9 mouse cellular contexts compared by ENCODE assay signal in the genomic region with DNA sequence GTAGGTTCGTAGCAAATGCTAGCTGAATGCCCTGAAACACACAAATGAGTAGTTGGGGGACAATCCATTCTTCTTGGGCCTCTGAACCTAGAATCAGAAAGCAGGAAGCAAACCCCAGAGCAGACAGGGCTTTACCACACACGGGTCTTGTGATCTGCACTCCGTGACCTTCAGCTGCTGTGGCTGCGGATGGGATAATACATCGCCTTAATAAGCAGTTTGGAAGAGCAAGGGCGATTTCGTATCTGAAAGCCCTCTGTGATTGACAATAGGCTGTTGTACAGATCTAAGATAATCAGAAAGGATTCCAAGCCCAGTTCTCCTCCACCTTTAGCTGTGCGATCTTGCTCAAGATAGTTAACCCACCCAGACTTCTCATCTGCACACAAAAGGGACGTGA. TPM values are rescaled to one million over a fixed set of nuclear protein-coding genes. Genes with fewer than 3 reads are reported as not detected.
A peak's percentile ranks its signal among the peaks of the same experiment; 100 is the strongest.
DNase-seq lines count a peak whose midpoint lies in the region; ATAC-seq and TF ChIP-seq lines count a peak whose summit lies in the region.
"Had no signal": no experiment of that assay in that cellular context is flagged by ENCODE, and none has a peak within 500 bp of the region (broad histone marks: within the 10 kb centered on the region; RNA-seq: fewer than 3 reads in every experiment).

No protein-coding gene starts in this region.

- H3K4me1 ChIP-seq in neural tube, embryonic 11.5 days (ENCODE audit: control insufficient read depth, insufficient read depth, low read length) = peaks cover 34% of the 10 kb centered on the region
- H3K4me1 ChIP-seq in forebrain, embryonic 12.5 days = peaks cover 61% of the 10 kb centered on the region
- H3K4me1 ChIP-seq in kidney, adult 2 months (ENCODE audit: control insufficient read depth, insufficient read depth, low read length) = peaks cover 20% of the 10 kb centered on the region
- H3K4me1 ChIP-seq in stomach, embryonic 16.5 days (ENCODE audit: control insufficient read depth, insufficient read depth, low read length) = peaks cover 43% of the 10 kb centered on the region
- peaks cover 39% of the 10 kb centered on the region for H3K4me1 ChIP-seq in liver, embryonic 12.5 days
- H3K4me1 ChIP-seq in cerebellum, adult 2 months (ENCODE audit: control insufficient read depth, insufficient read depth, low read length) = no peaks in the 10 kb centered on the region

- H3K9ac ChIP-seq in neural tube, embryonic 11.5 days (ENCODE audit: low read length) = no peak overlapping the region
- no peak overlapping the region for H3K9ac ChIP-seq in forebrain, embryonic 12.5 days
- no peak overlapping the region for H3K9ac ChIP-seq in stomach, embryonic 16.5 days (ENCODE audit: low read length)
- no peak overlapping the region for H3K9ac ChIP-seq in liver, embryonic 12.5 days
- H3K9ac ChIP-seq: liver, embryonic 14.5 days had no signal

- TF ChIP-seq POLR2A in kidney, adult 2 months (IDR thresholded peaks at IDR 0.05; ENCODE audit: low read depth, low read length) = no peak
- no peak for TF ChIP-seq POLR2A in cerebellum, adult 2 months (IDR thresholded peaks at IDR 0.05; ENCODE audit: borderline replicate concordance, insufficient read depth, low read length)

- no peak for TF ChIP-seq CTCF in kidney, adult 2 months (conservative IDR thresholded peaks at IDR 0.05; ENCODE audit: insufficient read depth, insufficient read length, low read depth, low read length)
- TF ChIP-seq CTCF in cerebellum, adult 2 months (IDR thresholded peaks at IDR 0.05; ENCODE audit: borderline replicate concordance, insufficient read depth, low read depth, low read length) = no peak

- no peak overlapping the region for H3K4me3 ChIP-seq in neural tube, embryonic 11.5 days (ENCODE audit: low read depth, low read length)
- no peak overlapping the region for H3K4me3 ChIP-seq in forebrain, embryonic 12.5 days (replicated peaks)
- H3K4me3 ChIP-seq in kidney, adult 2 months (ENCODE audit: insufficient read depth, low read depth, low read length) = no peak overlapping the region
- H3K4me3 ChIP-seq in stomach, embryonic 16.5 days (replicated peaks; ENCODE audit: low read length) = no peak overlapping the region
- no peak overlapping the region for H3K4me3 ChIP-seq in liver, embryonic 12.5 days
- no peak overlapping the region for H3K4me3 ChIP-seq in cerebellum, adult 2 months (replicated peaks; ENCODE audit: insufficient read depth, low read depth, low read length)

- no peak overlapping the region for H3K4me2 ChIP-seq in neural tube, embryonic 11.5 days (ENCODE audit: low read depth)
- H3K4me2 ChIP-seq in forebrain, embryonic 12.5 days = no peak overlapping the region
- H3K4me2 ChIP-seq in stomach, embryonic 16.5 days (ENCODE audit: low read depth, low read length) = no peak overlapping the region
- H3K4me2 ChIP-seq in liver, embryonic 12.5 days = no peak overlapping the region

- ATAC-seq in neural tube, embryonic 11.5 days (ENCODE audit: insufficient read depth, low FRiP score, low TSS enrichment) = no peak
- ATAC-seq in forebrain, embryonic 12.5 days (ENCODE audit: low FRiP score) = no peak
- ATAC-seq in stomach, embryonic 16.5 days (ENCODE audit: insufficient read depth, low FRiP score) = no peak
- ATAC-seq in liver, embryonic 12.5 days = no peak
- no peak for ATAC-seq in megakaryocyte-erythroid progenitor cell, adult 5-6 weeks (replicated peaks; ENCODE audit: low FRiP score, low TSS enrichment, poor library complexity, severe bottlenecking)

- DNase-seq in neural tube, embryonic 11.5 days (ENCODE audit: low spot score) = no peak
- DNase-seq in neural tube, embryonic 10.5 days (ENCODE audit: extremely low spot score, low spot score) = no peak
- peak; percentile 53 for DNase-seq in kidney, adult 2 months
- DNase-seq in cerebellum, adult 2 months = no peak

- peak overlapping the region; percentile 28; the same call in 1 of the 2 replicates for H3K27ac ChIP-seq in neural tube, embryonic 11.5 days (ENCODE audit: low read depth, low read length)
- H3K27ac ChIP-seq in forebrain, embryonic 12.5 days = peak overlapping the region; percentile 97
- peak overlapping the region; percentile 54; the same call in 1 of the 2 replicates for H3K27ac ChIP-seq in kidney, adult 2 months (ENCODE audit: insufficient read depth, low read depth, low read length)
- H3K27ac ChIP-seq in stomach, embryonic 16.5 days (ENCODE audit: low read length) = peak overlapping the region; percentile 13
- no peak overlapping the region for H3K27ac ChIP-seq in liver, embryonic 12.5 days
- H3K27ac ChIP-seq in cerebellum, adult 2 months (ENCODE audit: insufficient read depth, low read length) = no peak overlapping the region
- H3K27ac ChIP-seq: liver, embryonic 14.5 days had no signal

- H3K27me3 ChIP-seq in neural tube, embryonic 11.5 days (ENCODE audit: control insufficient read depth, insufficient read depth, low read length) = no peaks in the 10 kb centered on the region
- no peaks in the 10 kb centered on the region for H3K27me3 ChIP-seq in forebrain, embryonic 12.5 days
- no peaks in the 10 kb centered on the region for H3K27me3 ChIP-seq in kidney, adult 2 months (replicated peaks; ENCODE audit: control insufficient read depth, insufficient read depth, low read length)
- H3K27me3 ChIP-seq in stomach, embryonic 16.5 days (ENCODE audit: control insufficient read depth, insufficient read depth, low read length) = no peaks in the 10 kb centered on the region
- no peaks in the 10 kb centered on the region for H3K27me3 ChIP-seq in liver, embryonic 12.5 days (replicated peaks)
- H3K27me3 ChIP-seq in cerebellum, adult 2 months (ENCODE audit: control insufficient read depth, insufficient read depth, low read length) = no peaks in the 10 kb centered on the region

- no peaks in the 10 kb centered on the region for H3K9me3 ChIP-seq in neural tube, embryonic 11.5 days (ENCODE audit: control insufficient read depth, low read length)
- H3K9me3 ChIP-seq in forebrain, embryonic 12.5 days = no peaks in the 10 kb centered on the region
- H3K9me3 ChIP-seq in stomach, embryonic 16.5 days (replicated peaks; ENCODE audit: control insufficient read depth, low read length) = no peaks in the 10 kb centered on the region
- no peaks in the 10 kb centered on the region for H3K9me3 ChIP-seq in liver, embryonic 12.5 days (replicated peaks)

- no peaks in the 10 kb centered on the region for H3K36me3 ChIP-seq in neural tube, embryonic 11.5 days (ENCODE audit: control insufficient read depth, insufficient read depth, low read length)
- no peaks in the 10 kb centered on the region for H3K36me3 ChIP-seq in forebrain, embryonic 12.5 days (replicated peaks)
- no peaks in the 10 kb centered on the region for H3K36me3 ChIP-seq in kidney, adult 2 months (ENCODE audit: control insufficient read depth, insufficient read depth, low read length)
- H3K36me3 ChIP-seq in stomach, embryonic 16.5 days (ENCODE audit: control insufficient read depth, insufficient read depth, low read length) = no peaks in the 10 kb centered on the region
- no peaks in the 10 kb centered on the region for H3K36me3 ChIP-seq in liver, embryonic 12.5 days

- 52% methylated on average over 9 of the region's 9 CpGs for WGBS in neural tube, embryonic 11.5 days
- WGBS in forebrain, embryonic 12.5 days = 35% methylated on average over 9 of the region's 9 CpGs
- 39% methylated on average over 9 of the region's 9 CpGs for WGBS in kidney, adult 2 months
- 60% methylated on average over 9 of the region's 9 CpGs for WGBS in stomach, embryonic 16.5 days
- WGBS in liver, embryonic 12.5 days (ENCODE audit: insufficient replicate concordance) = 45% methylated on average over 9 of the region's 9 CpGs
- 71% methylated on average over 9 of the region's 9 CpGs for whole genome bisulfite sequencing in cerebellum, adult 2 months

RNA-seq across cellular contexts. Expression of gene Zfp36l1, which starts 52.5 kb away (rescaled TPM):
- polyA plus RNA-seq in neural tube, embryonic 11.5 days (2014; fragmentation: Nextera tagmentation; extraction: Ambion mirVana) = 135 and 139 TPM in 2 replicates
- 91.5 and 96.5 TPM in 2 replicates for polyA plus RNA-seq in forebrain, embryonic 12.5 days (2016; fragmentation: Nextera tagmentation; extraction: Ambion mirVana)
- 109 and 111 TPM in 2 replicates for polyA plus RNA-seq in kidney, adult 2 months (2012; rRNA removed)
- polyA plus RNA-seq in stomach, embryonic 16.5 days (2015; fragmentation: Nextera tagmentation; extraction: Ambion mirVana) = 137 and 140 TPM in 2 replicates
- 23.9 and 24.2 TPM in 2 replicates for polyA plus RNA-seq in liver, embryonic 12.5 days (2016; fragmentation: Nextera tagmentation; extraction: Ambion mirVana)
- 20.4 and 23.2 TPM in 2 replicates for polyA plus RNA-seq in cerebellum, adult 2 months (2012; rRNA removed)
- 76.1 and 121 TPM in 2 replicates for total RNA-seq in megakaryocyte-erythroid progenitor cell, adult 5-6 weeks (2014; fragmentation: Nextera tagmentation)
- total RNA-seq in megakaryocyte-erythroid progenitor cell, adult 5-6 weeks (2017) = 12.4 and 18.5 TPM in 2 replicates

Comparison
In these comparisons a context has a peak if more than half of its experiments do, and no peak if none do; other contexts are left out.
1. H3K27ac ChIP-seq: peak in neural tube, embryonic 11.5 days (single experiment), forebrain, embryonic 12.5 days (single experiment), kidney, adult 2 months (single experiment) and stomach, embryonic 16.5 days (single experiment); none in liver, embryonic 12.5 days (single experiment) and cerebellum, adult 2 months (single experiment).